Mouse (Mus musculus) heart, postnatal 0 days (tissue): ENCODE measurements around the gene Pmm1. TPM values are rescaled to one million over a fixed set of nuclear protein-coding genes. Genes with fewer than 3 reads are reported as not detected.
"Not testable (repeated sequence)": the region's sequence is repeated elsewhere in the genome, so short reads cannot be mapped to it uniquely, and the experiment has no call there.

Experiments
- ATAC-seq: fragments of 200-750 bp; cut with Nextera tagmentation; 2 replicates; pipeline ENCODE4 v1.8.0; 2017; ENCODE audit warnings: low read depth, moderate number of reproducible peaks, moderate library complexity; ENCODE audit not compliant: insufficient read depth
- DNase-seq: peaks from one replicate; pipeline ENCODE4 v3.0.0-alpha.2; 2016; ENCODE audit warnings: low spot score
- H3K27ac ChIP-seq: fragments of 300-500 bp; sonication (generic); 2 replicates; pipeline ENCODE4 v1.5.1; 2014; ENCODE audit warnings: low read depth, mild to moderate bottlenecking
- H3K27me3 ChIP-seq: fragments of 300-500 bp; sonication (generic); 2 replicates; pipeline ENCODE4 v1.6.1; 2014; ENCODE audit warnings: low read length, mixed read lengths; ENCODE audit not compliant: control insufficient read depth, insufficient read depth
- H3K36me3 ChIP-seq: fragments of 300-500 bp; sonication (generic); replicated peaks from 2 replicates; pipeline ENCODE4 v1.6.1; 2014; ENCODE audit warnings: low read length, mixed read lengths; ENCODE audit not compliant: control insufficient read depth, insufficient read depth
- H3K4me1 ChIP-seq: fragments of 300-500 bp; sonication (generic); 2 replicates; pipeline ENCODE4 v1.6.1; 2014; ENCODE audit warnings: antibody characterized with exemption; ENCODE audit not compliant: control insufficient read depth, insufficient read depth
- H3K4me2 ChIP-seq: fragments of 300-500 bp; sonication (generic); 2 replicates; pipeline ENCODE4 v1.6.1; 2014; ENCODE audit warnings: low read depth, mild to moderate bottlenecking, low read length, moderate library complexity
- H3K4me3 ChIP-seq: fragments of 300-500 bp; sonication (generic); 2 replicates; pipeline ENCODE4 v1.5.1; 2014; ENCODE audit warnings: low read depth, low read length
- H3K9ac ChIP-seq: fragments of 300-500 bp; sonication (generic); replicated peaks from 2 replicates; pipeline ENCODE4 v1.6.1; 2014; ENCODE audit warnings: low read depth, low read length, mixed read lengths
- H3K9me3 ChIP-seq: fragments of 300-500 bp; sonication (generic); replicated peaks from 2 replicates; pipeline ENCODE4 v1.6.1; 2016; ENCODE audit warnings: low read length; ENCODE audit not compliant: control insufficient read depth
- CTCF ChIP-seq: IDR thresholded peaks from 2 replicates; pipeline ENCODE4 v1.5.1; 2016; ENCODE audit warnings: antibody characterized with exemption, control low read depth, low read depth
- EP300 ChIP-seq: IDR thresholded peaks from 2 replicates; pipeline ENCODE4 v1.6.1; 2016; ENCODE audit warnings: antibody characterized with exemption, low read depth
- WGBS: fragments of 180-500 bp; shearing (Covaris S2); extraction: QIAGEN DNeasy Blood & Tissue Kit; methylation state at CpG from one replicate; pipeline ENCODE4 v1.1.7; 2014; 5-methylcytosine and 5-hydroxymethylcytosine counted together
- polyA plus RNA-seq: library from polyadenylated mRNA; unstranded; fragments of >200 nt; fragmentation: Nextera tagmentation; extraction: Ambion mirVana; gene quantifications from 2 replicates; pipeline ENCODE4 v1.2.1, GENCODE M21; 2015
- total RNA-seq: library from RNA; depleted of rRNA; stranded (reverse); fragments of >200 nt; gene quantifications from 2 replicates; pipeline ENCODE4 v1.2.3, GENCODE M21; 2014; ENCODE audit warnings: low replicate concordance; rRNA removed

The Pmm1 gene
- total and polyA plus RNA-seq, 2 experiments from 2014 or later: 17.8 to 27.0 TPM

DNA sequence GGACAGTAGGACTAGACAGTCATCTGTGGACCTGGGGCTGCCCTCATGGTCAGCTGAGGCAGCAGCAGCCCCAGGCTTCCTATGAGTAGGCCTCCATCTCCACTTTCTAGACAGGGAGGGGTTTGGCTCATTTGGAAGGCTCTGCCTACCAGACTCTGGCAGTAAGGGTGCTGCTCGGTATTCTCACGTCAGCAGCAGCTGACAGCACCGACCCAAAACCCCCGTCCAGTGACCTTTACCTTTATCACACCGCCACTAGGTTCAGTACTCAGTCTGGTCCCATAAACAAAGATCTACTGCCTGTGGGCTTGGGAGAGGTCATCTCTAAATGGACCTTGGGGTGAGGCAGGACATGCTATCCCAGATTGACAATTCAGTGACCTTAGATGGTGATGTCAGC, 45.1 kb downstream of the Pmm1 start:
- no peak for TF ChIP-seq CTCF
- no peak for TF ChIP-seq EP300
- no peak for ATAC-seq
- H3K27ac ChIP-seq: no peak overlapping the region

DNA sequence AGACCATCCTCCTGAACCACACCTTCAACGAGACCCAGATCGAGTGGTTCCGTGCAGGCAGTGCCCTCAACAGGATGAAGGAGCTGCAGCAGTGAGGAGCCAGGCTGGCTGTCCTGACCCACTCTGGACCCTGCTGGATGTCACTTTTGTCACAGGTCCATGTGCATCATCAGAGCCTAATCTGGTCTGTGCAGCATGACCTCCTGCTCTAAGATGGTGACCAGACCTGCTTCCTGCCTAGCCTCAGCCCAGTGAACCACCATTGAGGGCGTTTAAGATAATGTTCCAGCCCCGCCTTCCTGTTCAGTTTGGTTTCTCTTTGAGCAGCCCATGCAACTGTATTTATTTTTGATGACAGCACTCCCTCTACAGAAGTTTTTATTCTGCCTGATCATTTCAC, 46.1 kb downstream of the Pmm1 start:
- Histone ChIP-seq H3K4me3 (no peak overlapping the region), H3K4me1 (no peaks in the 10 kb centered on the region), H3K9ac (no peak overlapping the region), H3K27ac (no peak overlapping the region), H3K4me2 (no peak overlapping the region), H3K27me3 (no peaks in the 10 kb centered on the region), H3K36me3 (peaks cover 70% of the 10 kb centered on the region), H3K9me3 (no peaks in the 10 kb centered on the region)
- no peak for ATAC-seq
- TF ChIP-seq EP300: no peak
- no peak for TF ChIP-seq CTCF
- WGBS: 73% methylated on average over 5 of the region's 5 CpGs
- DNase-seq: no peak

More for the DNA sequence above, 45.1 kb downstream of the Pmm1 start:
- H3K4me3 ChIP-seq: no peak overlapping the region
- H3K27me3 ChIP-seq: no peaks in the 10 kb centered on the region
- H3K4me1 ChIP-seq: no peaks in the 10 kb centered on the region
- no peak overlapping the region for H3K9ac ChIP-seq
- DNase-seq: no peak
- no peak overlapping the region for H3K4me2 ChIP-seq
- peaks cover 60% of the 10 kb centered on the region for H3K36me3 ChIP-seq
- H3K9me3 ChIP-seq: no peaks in the 10 kb centered on the region
- 53% methylated on average over 5 of the region's 5 CpGs for WGBS

DNA sequence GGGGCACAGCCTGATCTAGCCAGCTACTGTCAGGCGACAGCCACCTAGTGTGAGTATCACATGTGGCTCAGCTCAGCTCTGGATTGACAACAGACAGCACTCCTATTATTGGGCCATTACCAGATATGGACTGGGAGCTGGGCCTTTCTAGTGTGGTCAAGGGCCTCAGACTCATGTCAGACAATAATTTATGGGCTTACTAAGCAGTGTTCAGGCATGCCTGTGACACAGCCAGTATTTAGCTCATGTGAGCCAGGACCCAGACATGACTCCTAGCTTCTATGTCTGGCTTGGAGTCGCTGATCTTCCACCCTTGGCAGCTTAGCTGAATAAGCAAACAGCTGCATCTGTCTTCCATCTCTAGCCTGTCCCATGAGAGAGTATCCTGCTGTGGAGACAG, 48.2 kb downstream of the Pmm1 start:
- DNase-seq: no peak
- Histone ChIP-seq H3K9ac (no peak overlapping the region), H3K36me3 (peaks cover 89% of the 10 kb centered on the region), H3K4me3 (no peak overlapping the region), H3K4me2 (no peak overlapping the region), H3K4me1 (no peaks in the 10 kb centered on the region), H3K27ac (0 out of 2 replicates have a peak overlapping the region, but pooled peaks have one; percentile 11), H3K9me3 (no peaks in the 10 kb centered on the region), H3K27me3 (no peaks in the 10 kb centered on the region)
- TF ChIP-seq CTCF (no peak), EP300 (no peak)
- WGBS: 57% methylated on average over 2 of the region's 2 CpGs
- no peak for ATAC-seq

DNA sequence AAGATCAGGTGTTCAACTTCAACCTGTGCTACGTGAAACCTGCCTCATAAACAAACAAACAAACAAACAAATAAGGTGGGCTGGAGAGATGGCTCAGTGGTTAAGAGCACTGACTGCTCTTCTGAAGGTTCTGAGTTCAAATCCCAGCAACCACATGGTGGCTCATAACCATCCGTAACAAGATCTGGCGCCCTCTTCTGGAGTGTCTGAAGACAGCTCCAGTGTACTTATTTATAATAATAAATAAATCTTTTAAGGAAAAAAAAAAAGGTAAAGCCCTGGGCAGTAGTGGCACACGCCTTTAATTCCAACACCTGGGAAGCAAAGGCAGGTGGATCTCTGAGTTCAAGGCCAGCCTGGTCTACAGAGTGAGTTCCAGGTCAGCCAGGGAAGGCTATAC, 52.0 kb downstream of the Pmm1 start:
- not testable (repeated sequence) for H3K9ac ChIP-seq, H3K4me1 ChIP-seq, ATAC-seq, H3K27ac ChIP-seq, H3K27me3 ChIP-seq, H3K9me3 ChIP-seq, DNase-seq, H3K4me3 ChIP-seq, H3K4me2 ChIP-seq
- 87% methylated on average over 4 of the region's 4 CpGs for WGBS
- peak; percentile 13; the same call in 1 of the 2 replicates for TF ChIP-seq CTCF
- peaks cover 96% of the 10 kb centered on the region for H3K36me3 ChIP-seq

DNA sequence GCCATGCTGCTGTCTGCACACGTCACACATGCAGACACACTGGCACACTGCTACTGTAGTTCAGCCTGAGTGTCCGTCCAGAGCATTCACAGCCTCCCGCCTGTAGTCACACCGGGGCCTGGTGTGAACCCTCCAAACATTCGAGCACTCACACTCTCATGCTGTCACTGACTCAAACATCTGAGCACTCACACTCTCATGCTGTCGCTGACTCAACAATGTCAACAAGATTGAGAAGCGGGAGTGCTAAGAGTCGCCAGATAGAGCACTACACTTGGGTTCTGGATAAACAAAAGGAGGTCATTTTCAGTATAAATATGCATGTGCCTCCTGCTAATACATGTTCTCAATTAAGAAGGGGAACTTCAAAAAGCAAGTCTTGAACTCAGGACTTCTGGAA, 52.8 kb downstream of the Pmm1 start:
- H3K4me2 ChIP-seq: no peak overlapping the region
- H3K4me1 ChIP-seq: no peaks in the 10 kb centered on the region
- H3K9me3 ChIP-seq: no peaks in the 10 kb centered on the region
- H3K27me3 ChIP-seq: no peaks in the 10 kb centered on the region
- no peak for DNase-seq
- no peak overlapping the region for H3K27ac ChIP-seq
- no peak overlapping the region for H3K4me3 ChIP-seq
- H3K9ac ChIP-seq: no peak overlapping the region
- no peak for ATAC-seq
- peaks cover 96% of the 10 kb centered on the region for H3K36me3 ChIP-seq
- TF ChIP-seq CTCF: no peak
- TF ChIP-seq EP300: no peak
- WGBS: 76% methylated on average over 8 of the region's 8 CpGs

DNA sequence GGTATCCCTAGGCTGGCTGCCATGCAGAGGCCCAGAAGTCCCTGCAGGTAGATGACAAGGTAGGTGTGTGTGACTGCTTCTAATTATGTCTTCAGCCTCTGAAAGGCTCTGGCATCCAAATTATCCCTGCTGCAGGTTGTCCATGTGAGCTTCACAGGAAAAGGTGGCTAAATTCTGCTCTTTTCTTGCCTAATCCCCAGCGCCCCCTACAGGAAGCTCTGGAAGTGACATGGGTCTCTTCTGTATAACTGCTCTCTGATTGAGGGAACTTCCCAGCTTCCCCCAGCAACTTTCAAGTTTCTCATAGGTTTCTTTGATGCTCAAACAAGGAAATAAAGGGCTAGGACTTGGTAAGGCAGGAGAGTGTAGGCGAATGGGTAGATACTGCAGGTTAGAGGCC, 55.8 kb downstream of the Pmm1 start:
- no peaks in the 10 kb centered on the region for H3K4me1 ChIP-seq
- H3K36me3 ChIP-seq: peaks cover 96% of the 10 kb centered on the region
- peak; percentile 27; the same call in 1 of the 2 replicates for ATAC-seq
- H3K4me3 ChIP-seq: no peak overlapping the region
- WGBS: 35% methylated on average over 2 of the region's 2 CpGs
- TF ChIP-seq CTCF: peak; percentile 71
- TF ChIP-seq EP300: no peak
- no peak overlapping the region for H3K4me2 ChIP-seq
- no peaks in the 10 kb centered on the region for H3K9me3 ChIP-seq
- no peaks in the 10 kb centered on the region for H3K27me3 ChIP-seq
- H3K27ac ChIP-seq: no peak overlapping the region
- H3K9ac ChIP-seq: no peak overlapping the region
- peak; percentile 46 for DNase-seq

Other genes with a start within 250 kb of the Pmm1 start
- gene Zc3h7b, start 215.9 kb downstream of the Pmm1 start, total RNA-seq: 41.4 and 51.1 TPM in 2 replicates
- 11.6 and 14.3 TPM in 2 replicates for gene Zc3h7b, start 215.9 kb downstream of the Pmm1 start, polyA plus RNA-seq
- gene Rangap1, start 215.4 kb downstream of the Pmm1 start, total RNA-seq: 50.6 and 87.8 TPM in 2 replicates
- 28.7 and 31.3 TPM in 2 replicates for gene Rangap1, start 215.4 kb downstream of the Pmm1 start, polyA plus RNA-seq
- gene Tef, start 158.5 kb downstream of the Pmm1 start, total RNA-seq: 41.5 and 58.7 TPM in 2 replicates
- 27.8 and 30.3 TPM in 2 replicates for gene Tef, start 158.5 kb downstream of the Pmm1 start, polyA plus RNA-seq
- 19.2 and 75.8 TPM in 2 replicates for gene Tob2, start 102.1 kb downstream of the Pmm1 start, total RNA-seq
- 16.0 and 18.2 TPM in 2 replicates for gene Tob2, start 102.1 kb downstream of the Pmm1 start, polyA plus RNA-seq
- gene Phf5a, start 89.0 kb downstream of the Pmm1 start, total RNA-seq: 26.9 and 31.0 TPM in 2 replicates
- 60.7 and 65.3 TPM in 2 replicates for gene Phf5a, start 89.0 kb downstream of the Pmm1 start, polyA plus RNA-seq
- 2,020 and 2,039 TPM in 2 replicates for gene Aco2, start 88.6 kb downstream of the Pmm1 start, total RNA-seq
- 1,019 and 1,040 TPM in 2 replicates for gene Aco2, start 88.6 kb downstream of the Pmm1 start, polyA plus RNA-seq
- 8.4 and 14.8 TPM in 2 replicates for gene Polr3h, start 34.7 kb downstream of the Pmm1 start, total RNA-seq
- 315 and 321 TPM in 2 replicates for gene Polr3h, start 34.7 kb downstream of the Pmm1 start, polyA plus RNA-seq
- 2.0 and 2.8 TPM in 2 replicates for gene Csdc2, start 24.2 kb downstream of the Pmm1 start, total RNA-seq
- 7.7 and 7.9 TPM in 2 replicates for gene Csdc2, start 24.2 kb downstream of the Pmm1 start, polyA plus RNA-seq
- gene 1700029P11Rik, start 19.6 kb upstream of the Pmm1 start, total RNA-seq: not detected in 2 replicates
- not detected in 2 replicates for gene 1700029P11Rik, start 19.6 kb upstream of the Pmm1 start, polyA plus RNA-seq
- 25.2 and 37.2 TPM in 2 replicates for gene Xrcc6, start 26.9 kb upstream of the Pmm1 start, total RNA-seq
- gene Xrcc6, start 26.9 kb upstream of the Pmm1 start, polyA plus RNA-seq: 36.8 and 39.0 TPM in 2 replicates
- 9.0 and 13.6 TPM in 2 replicates for gene Desi1, start 72.9 kb upstream of the Pmm1 start, total RNA-seq
- gene Desi1, start 72.9 kb upstream of the Pmm1 start, polyA plus RNA-seq: 15.4 and 16.1 TPM in 2 replicates
- 204 and 222 TPM in 2 replicates for gene Snu13, start 86.7 kb upstream of the Pmm1 start, total RNA-seq
- 109 and 123 TPM in 2 replicates for gene Snu13, start 86.7 kb upstream of the Pmm1 start, polyA plus RNA-seq
- not detected in 2 replicates for gene 4930407I10Rik, start 98.2 kb upstream of the Pmm1 start, total RNA-seq
- gene 4930407I10Rik, start 98.2 kb upstream of the Pmm1 start, polyA plus RNA-seq: not detected in 2 replicates
- gene Mei1, start 109.1 kb upstream of the Pmm1 start, total RNA-seq: not detected in 2 replicates
- not detected in 2 replicates for gene Mei1, start 109.1 kb upstream of the Pmm1 start, polyA plus RNA-seq
- 4.9 and 6.9 TPM in 2 replicates for gene Ccdc134, start 167.0 kb upstream of the Pmm1 start, total RNA-seq
- gene Ccdc134, start 167.0 kb upstream of the Pmm1 start, polyA plus RNA-seq: 5.9 and 6.5 TPM in 2 replicates
- 86.3 and 90.3 TPM in 2 replicates for gene Srebf2, start 186.3 kb upstream of the Pmm1 start, total RNA-seq
- gene Srebf2, start 186.3 kb upstream of the Pmm1 start, polyA plus RNA-seq: 58.0 and 68.3 TPM in 2 replicates